Mouse (Mus musculus): ENCODE measurements at regions not wholly inside any gene's neighbourhood (a gene's known extent, or its start where the extent isn't known, plus 50 kb on each side); places are given as distances from the start of the nearest gene placed in this dataset.

- TF ChIP-seq CTCF (IDR thresholded peaks at IDR 0.05) = no peak
- no peak for TF ChIP-seq EP300 (IDR thresholded peaks at IDR 0.05)
Observed at GRCm38 (mm10) chr19:51237509-51238180, 559.2 kb upstream of the Sorcs1 start.

All from lung, postnatal 0 days (tissue).